Mouse (Mus musculus): Measurements from ENCODE around the gene Lrp8.

DNA sequence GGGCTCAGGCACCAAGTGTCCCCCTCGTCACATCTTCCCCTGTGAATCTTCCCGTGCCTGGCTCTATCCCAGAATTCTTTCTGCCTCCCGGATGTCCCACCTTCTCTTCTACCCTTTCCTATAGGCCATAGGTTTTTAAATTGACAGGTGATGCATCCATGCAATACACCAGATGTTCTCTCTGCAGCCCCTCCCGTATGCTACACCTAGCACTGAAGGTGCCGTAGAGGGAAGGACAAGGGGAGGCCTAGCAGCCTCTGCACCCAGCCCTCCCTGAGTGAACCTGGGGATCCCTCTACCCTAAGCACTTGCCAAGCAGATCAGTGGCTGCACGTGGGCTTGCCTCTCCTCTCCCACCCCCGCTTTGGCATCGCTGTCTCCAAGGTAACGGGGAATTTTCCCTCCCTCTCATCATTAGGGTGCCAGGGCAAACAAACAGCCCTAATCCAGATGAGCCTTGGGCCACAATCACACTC, 20.9 kb downstream of the Lrp8 start:
- TF ChIP-seq CTCF (IDR thresholded peaks at IDR 0.05; ENCODE audit: low read depth, low read length) (no peak), POLR2A (IDR thresholded peaks at IDR 0.05; ENCODE audit: extremely low read depth, insufficient read depth, low read length) (no peak)

Measured in liver, adult 2 months (tissue).